Mouse (Mus musculus): ENCODE results near the gene Gabrr1.
A peak's percentile ranks its signal among the peaks of the same experiment; 100 is the strongest.

Gene Gabrr1

GRCm38 (mm10) chr4:33208881-33209841 is 76.8 kb downstream of the Gabrr1 start, which contains the start of gene Srsf12:
Gene Srsf12 (plus strand): TSS chr4:33208991.
- peak; percentile 9 for DNase-seq
